Mouse (Mus musculus): ENCODE data around the gene 4930568D16Rik. TPM values are rescaled to one million over a fixed set of nuclear protein-coding genes. Genes with fewer than 3 reads are reported as not detected.

4930568D16Rik gene
- polyA plus RNA-seq, 1 experiment, result not detected

DNA sequence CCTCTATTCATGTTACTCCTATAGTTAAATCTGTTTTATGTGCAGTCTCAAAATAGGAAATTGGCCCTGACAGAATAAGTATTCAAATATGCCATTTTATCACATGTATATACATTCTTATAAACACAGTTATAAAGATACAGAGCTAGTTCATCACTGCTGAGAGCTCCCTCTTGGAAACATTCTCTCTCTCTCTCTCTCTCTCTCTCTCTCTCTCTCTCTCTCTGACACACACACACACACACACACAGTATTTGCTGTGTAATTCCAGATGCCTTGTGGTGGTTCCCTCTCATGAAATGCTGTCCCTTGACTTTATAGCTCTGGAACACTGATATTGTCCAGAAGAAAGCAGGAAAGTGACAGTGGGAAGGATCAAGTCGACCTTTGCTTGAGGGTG lies 29.5 kb downstream of the 4930568D16Rik start:
- H3K27ac ChIP-seq (ENCODE audit: control insufficient read depth, insufficient read depth, low read depth, low read length, poor library complexity), result no peak overlapping the region
- 48% methylated on average over 1 of the region's 1 CpGs for WGBS

DNA sequence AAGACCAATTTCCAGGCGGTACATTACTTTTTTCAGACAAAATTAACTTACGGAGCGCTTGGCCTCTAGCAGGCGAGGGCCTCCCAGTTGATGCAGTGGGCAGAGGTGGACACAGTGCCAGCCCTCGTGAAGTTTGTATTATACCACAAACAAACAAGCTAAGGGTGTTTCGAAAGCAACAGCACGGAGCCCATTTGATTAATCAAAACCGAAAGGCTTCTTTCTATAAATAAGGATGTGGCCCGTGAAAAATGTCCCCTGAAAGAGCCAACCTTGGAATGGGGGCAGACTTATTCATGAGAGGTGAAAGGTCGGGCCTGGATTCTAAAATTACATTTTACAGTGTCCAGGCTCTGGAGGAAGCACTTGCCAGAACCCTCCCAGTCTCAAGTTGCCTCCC lies 30.1 kb downstream of the 4930568D16Rik start:
- peak overlapping the region; percentile 89 for H3K4me3 ChIP-seq (replicated peaks; ENCODE audit: control insufficient read depth, low read depth, low read length)
- peaks cover 2% of the 10 kb centered on the region; the same call in 1 of the 2 replicates for H3K4me1 ChIP-seq (ENCODE audit: control insufficient read depth, insufficient read depth, low read length)
- WGBS, result 61% methylated on average over 10 of the region's 10 CpGs
- TF ChIP-seq CTCF (IDR thresholded peaks at IDR 0.05; ENCODE audit: control insufficient read depth, insufficient read depth, low read length) (no peak), POLR2A (IDR thresholded peaks at IDR 0.05; ENCODE audit: borderline replicate concordance, control insufficient read depth, low read depth, low read length) (no peak)
- H3K27ac ChIP-seq (ENCODE audit: control insufficient read depth, insufficient read depth, low read depth, low read length, poor library complexity), result peak overlapping the region; percentile 64

More for the DNA sequence above, 29.5 kb downstream of the 4930568D16Rik start:
- Histone ChIP-seq H3K4me1 (ENCODE audit: control insufficient read depth, insufficient read depth, low read length) (peaks cover 2% of the 10 kb centered on the region; the same call in 1 of the 2 replicates), H3K4me3 (replicated peaks; ENCODE audit: control insufficient read depth, low read depth, low read length) (no peak overlapping the region)
- TF ChIP-seq CTCF (IDR thresholded peaks at IDR 0.05; ENCODE audit: control insufficient read depth, insufficient read depth, low read length) (no peak), POLR2A (IDR thresholded peaks at IDR 0.05; ENCODE audit: borderline replicate concordance, control insufficient read depth, low read depth, low read length) (no peak)

DNA sequence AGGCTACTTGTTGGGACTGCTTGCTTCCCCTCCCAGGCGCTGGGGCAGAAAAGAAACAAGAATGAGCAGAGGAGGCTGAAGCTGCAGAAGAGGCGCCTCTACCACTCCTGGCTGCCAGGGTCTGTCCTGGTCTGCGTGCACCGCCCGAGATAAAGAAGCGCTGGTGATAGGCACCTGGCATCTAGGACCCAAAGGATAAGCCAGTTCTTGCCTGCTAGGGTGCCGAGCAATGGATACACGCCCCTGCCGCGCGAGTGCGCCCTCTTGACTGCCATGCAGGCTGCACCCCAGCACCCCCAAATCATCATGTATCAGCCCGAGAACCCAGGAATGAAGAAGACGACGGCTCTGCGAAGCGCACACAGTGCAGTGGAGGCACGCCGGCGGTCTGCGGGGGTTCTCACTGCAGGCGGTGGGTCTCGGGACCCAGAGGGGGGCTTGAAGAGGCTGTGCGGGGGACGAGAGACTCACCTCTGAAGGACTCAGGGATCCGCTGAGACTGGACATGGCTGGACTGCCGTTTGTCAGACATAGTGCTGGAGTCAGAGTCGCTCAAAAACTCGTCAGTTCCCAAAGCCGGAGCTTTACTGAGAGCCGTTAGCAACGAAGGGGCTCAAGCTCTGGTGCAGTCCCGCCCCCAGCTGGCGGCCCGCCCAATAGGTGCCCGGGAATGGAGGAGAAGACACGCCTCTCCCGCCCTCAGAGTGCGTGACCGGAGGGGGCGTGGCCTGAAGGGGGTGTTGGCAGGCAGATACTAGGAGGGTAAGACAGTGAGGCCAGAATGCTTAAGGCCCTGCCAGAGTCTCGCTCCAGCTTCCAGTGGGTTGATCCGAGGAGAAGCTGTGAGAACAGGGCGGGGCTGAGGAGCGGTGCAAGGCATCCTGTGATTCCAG lies 30.9 kb downstream of the 4930568D16Rik start, which contains the start of gene Stom:
TSS of gene Stom (minus strand) at position 589 of the 893 bp plus-strand sequence.
- Histone ChIP-seq H3K27ac (ENCODE audit: control insufficient read depth, insufficient read depth, low read depth, low read length, poor library complexity) (peak within 1 kb of the TSS; percentile 94), H3K4me1 (ENCODE audit: control insufficient read depth, insufficient read depth, low read length) (peaks cover 2% of the 10 kb centered on the region; the same call in 1 of the 2 replicates), H3K4me3 (replicated peaks; ENCODE audit: control insufficient read depth, low read depth, low read length) (peak within 1 kb of the TSS; percentile 89)
- TF ChIP-seq POLR2A (IDR thresholded peaks at IDR 0.05; ENCODE audit: borderline replicate concordance, control insufficient read depth, low read depth, low read length) (peak; percentile 88), CTCF (IDR thresholded peaks at IDR 0.05; ENCODE audit: control insufficient read depth, insufficient read depth, low read length) (peak; percentile 17; the same call in 1 of the 2 replicates)
- WGBS, result under 1% methylated on average over 45 of the region's 45 CpGs

DNA sequence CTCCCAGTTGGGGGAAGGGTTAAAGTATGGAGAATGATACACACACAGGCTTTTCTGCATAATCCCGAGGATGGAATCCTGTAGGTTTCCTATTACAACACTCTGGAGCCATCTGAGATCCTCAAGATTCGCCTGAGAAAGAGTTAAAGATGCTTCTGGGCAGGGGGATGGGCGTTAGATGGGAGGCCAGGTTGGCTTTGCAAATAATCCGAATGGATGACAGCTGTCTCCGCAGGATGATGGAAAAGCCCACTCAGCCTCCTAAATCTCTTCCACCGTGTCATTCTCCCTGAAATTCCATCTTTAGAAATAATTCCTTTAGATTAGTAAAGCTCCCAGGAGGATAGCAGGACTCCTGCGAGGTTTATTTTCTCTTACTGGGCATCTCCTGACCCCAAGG lies 31.9 kb downstream of the 4930568D16Rik start:
- Histone ChIP-seq H3K4me3 (replicated peaks; ENCODE audit: control insufficient read depth, low read depth, low read length) (peak overlapping the region; percentile 61), H3K27ac (ENCODE audit: control insufficient read depth, insufficient read depth, low read depth, low read length, poor library complexity) (peak overlapping the region; percentile 1; the same call in 1 of the 2 replicates), H3K4me1 (ENCODE audit: control insufficient read depth, insufficient read depth, low read length) (peaks cover 2% of the 10 kb centered on the region; the same call in 1 of the 2 replicates)
- TF ChIP-seq POLR2A (IDR thresholded peaks at IDR 0.05; ENCODE audit: borderline replicate concordance, control insufficient read depth, low read depth, low read length) (no peak), CTCF (IDR thresholded peaks at IDR 0.05; ENCODE audit: control insufficient read depth, insufficient read depth, low read length) (no peak)
- 46% methylated on average over 7 of the region's 7 CpGs for WGBS

DNA sequence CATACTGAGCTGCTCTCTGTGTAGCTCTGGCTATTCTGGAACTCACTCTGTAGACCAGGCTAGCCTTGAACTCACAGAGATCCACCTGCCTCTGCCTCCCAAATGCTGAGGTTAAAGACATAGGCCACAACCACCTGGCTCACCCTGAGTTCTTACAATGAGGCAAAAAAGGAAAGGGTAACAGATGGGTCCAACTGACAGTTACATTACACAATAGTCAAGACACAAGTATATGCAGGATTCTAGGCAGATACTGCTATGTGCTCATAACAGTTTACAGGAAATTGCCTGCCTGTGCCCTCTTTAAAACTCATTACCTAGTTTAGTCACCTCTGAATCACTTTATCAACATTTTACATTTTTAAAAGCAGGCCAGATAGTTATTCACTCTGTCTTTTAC lies 33.9 kb downstream of the 4930568D16Rik start:
- Histone ChIP-seq H3K4me3 (replicated peaks; ENCODE audit: control insufficient read depth, low read depth, low read length) (peak overlapping the region; percentile 33), H3K4me1 (ENCODE audit: control insufficient read depth, insufficient read depth, low read length) (peaks cover 2% of the 10 kb centered on the region; the same call in 1 of the 2 replicates)

DNA sequence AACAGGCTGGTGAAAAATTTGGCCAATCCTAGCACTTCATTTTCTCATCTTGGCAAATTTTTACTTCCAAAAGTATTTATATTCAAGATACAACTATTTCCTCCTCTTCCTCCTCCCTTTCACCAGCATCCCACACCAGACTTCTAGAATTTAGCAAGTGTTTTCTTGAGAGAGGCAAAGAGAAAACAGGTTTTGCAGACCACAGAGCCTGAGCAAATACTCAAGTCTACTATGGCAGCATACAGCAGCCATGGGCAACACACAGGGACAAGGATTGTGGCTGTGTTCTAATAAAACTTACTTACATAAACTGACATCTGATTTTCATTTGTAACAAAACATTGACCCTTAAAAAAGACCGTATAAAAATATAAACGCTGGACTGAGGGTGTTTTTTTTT lies 36.3 kb downstream of the 4930568D16Rik start:
- peaks cover 3% of the 10 kb centered on the region; the same call in 1 of the 2 replicates for H3K4me1 ChIP-seq (ENCODE audit: control insufficient read depth, insufficient read depth, low read length)
- 79% methylated on average over 2 of the region's 2 CpGs for WGBS
- no peak overlapping the region for H3K4me3 ChIP-seq (replicated peaks; ENCODE audit: control insufficient read depth, low read depth, low read length)
- TF ChIP-seq POLR2A (IDR thresholded peaks at IDR 0.05; ENCODE audit: borderline replicate concordance, control insufficient read depth, low read depth, low read length), result no peak
- no peak for TF ChIP-seq CTCF (IDR thresholded peaks at IDR 0.05; ENCODE audit: control insufficient read depth, insufficient read depth, low read length)
- no peak overlapping the region; the same call in 1 of the 2 replicates for H3K27ac ChIP-seq (ENCODE audit: control insufficient read depth, insufficient read depth, low read depth, low read length, poor library complexity)

More for the DNA sequence above, 33.9 kb downstream of the 4930568D16Rik start:
- no peak overlapping the region for H3K27ac ChIP-seq (ENCODE audit: control insufficient read depth, insufficient read depth, low read depth, low read length, poor library complexity)
- TF ChIP-seq POLR2A (IDR thresholded peaks at IDR 0.05; ENCODE audit: borderline replicate concordance, control insufficient read depth, low read depth, low read length), result no peak
- TF ChIP-seq CTCF (IDR thresholded peaks at IDR 0.05; ENCODE audit: control insufficient read depth, insufficient read depth, low read length), result no peak

DNA sequence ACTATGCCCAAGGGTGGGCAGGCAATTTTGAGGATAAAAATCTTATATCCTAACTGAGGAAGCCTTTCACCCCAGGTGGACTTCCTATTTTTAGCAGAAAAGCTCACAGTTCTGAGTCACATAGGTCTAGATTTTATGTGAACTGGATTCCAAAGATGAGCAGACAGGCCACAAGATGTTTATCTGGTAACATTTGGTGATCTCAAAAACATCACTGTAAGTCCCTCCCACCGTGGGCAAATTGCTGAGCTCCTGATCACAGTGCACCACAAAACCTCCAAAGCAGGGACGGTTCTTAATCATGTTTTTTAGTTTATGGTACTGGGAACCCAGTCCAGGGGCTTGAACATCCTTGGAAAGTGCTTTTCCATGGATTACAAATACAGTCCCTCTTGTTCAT lies 38.5 kb downstream of the 4930568D16Rik start:
- Histone ChIP-seq H3K4me1 (ENCODE audit: control insufficient read depth, insufficient read depth, low read length) (peaks cover 3% of the 10 kb centered on the region; the same call in 1 of the 2 replicates), H3K4me3 (replicated peaks; ENCODE audit: control insufficient read depth, low read depth, low read length) (no peak overlapping the region), H3K27ac (ENCODE audit: control insufficient read depth, insufficient read depth, low read depth, low read length, poor library complexity) (no peak overlapping the region)
- 48% methylated on average over 2 of the region's 2 CpGs for WGBS
- TF ChIP-seq POLR2A (IDR thresholded peaks at IDR 0.05; ENCODE audit: borderline replicate concordance, control insufficient read depth, low read depth, low read length) (no peak), CTCF (IDR thresholded peaks at IDR 0.05; ENCODE audit: control insufficient read depth, insufficient read depth, low read length) (no peak)

Data from bone marrow, adult 2 months (tissue).